Mouse (Mus musculus) bone marrow, adult 2 months (tissue): ENCODE measurements around the gene Dennd1a.

Experiments
- CTCF ChIP-seq: fragments of 200-500 bp; IDR thresholded peaks from 2 replicates; pipeline ENCODE4 v1.5.1; 2011; ENCODE audit warnings: low read length, control low read depth; ENCODE audit not compliant: control insufficient read depth, insufficient read depth
- POLR2A ChIP-seq: fragments of 200-500 bp; IDR thresholded peaks from 2 replicates; pipeline ENCODE4 v1.6.1; 2011; ENCODE audit warnings: low read depth, mild to moderate bottlenecking, control low read depth, low read length, borderline replicate concordance; ENCODE audit not compliant: control insufficient read depth

DNA sequence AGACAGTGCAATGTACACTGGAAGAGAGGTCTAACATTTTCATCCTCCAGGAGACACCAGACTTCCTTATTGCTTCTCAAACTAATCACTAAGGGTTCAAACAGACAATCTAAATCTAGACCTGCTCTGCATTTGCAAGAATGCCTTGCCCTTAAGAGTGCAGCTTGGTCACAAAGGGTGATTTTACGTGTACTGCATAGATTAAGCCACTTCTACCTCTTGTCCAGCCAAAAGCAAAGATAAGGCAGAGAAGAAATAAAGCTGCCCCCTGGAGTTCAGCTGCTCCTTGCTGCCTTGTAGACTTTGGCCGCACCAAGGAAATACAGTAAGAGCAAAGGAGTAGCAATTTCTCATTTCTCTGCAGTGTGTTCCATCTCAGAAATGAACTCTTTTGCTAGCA lies 172.2 kb downstream of the Dennd1a start:
- TF ChIP-seq CTCF (no peak), POLR2A (no peak)
